Mouse (Mus musculus): ENCODE measurements around the gene Riox1. TPM values are rescaled to one million over a fixed set of nuclear protein-coding genes. Genes with fewer than 3 reads are reported as not detected.
A peak's percentile ranks its signal among the peaks of the same experiment; 100 is the strongest.

The Riox1 gene
- total RNA-seq, 1 experiment from 2014 or later, result 12.8 TPM

GRCm38 (mm10) chr12:83940031-83940430, 10.4 kb upstream of the Riox1 start:
- no peak for ATAC-seq (replicated peaks in 1 of 2; ENCODE audit: insufficient read depth in 1 of 2, low FRiP score in 2 of 2, low TSS enrichment in 1 of 2, low read depth in 1 of 2, poor library complexity in 2 of 2, severe bottlenecking in 2 of 2)

- ATAC-seq (replicated peaks in 1 of 2; ENCODE audit: insufficient read depth in 1 of 2, low FRiP score in 2 of 2, low TSS enrichment in 1 of 2, low read depth in 1 of 2, poor library complexity in 2 of 2, severe bottlenecking in 2 of 2), result no peak
Measured at GRCm38 (mm10) chr12:83941938-83942337, 8.5 kb upstream of the Riox1 start.

DNA sequence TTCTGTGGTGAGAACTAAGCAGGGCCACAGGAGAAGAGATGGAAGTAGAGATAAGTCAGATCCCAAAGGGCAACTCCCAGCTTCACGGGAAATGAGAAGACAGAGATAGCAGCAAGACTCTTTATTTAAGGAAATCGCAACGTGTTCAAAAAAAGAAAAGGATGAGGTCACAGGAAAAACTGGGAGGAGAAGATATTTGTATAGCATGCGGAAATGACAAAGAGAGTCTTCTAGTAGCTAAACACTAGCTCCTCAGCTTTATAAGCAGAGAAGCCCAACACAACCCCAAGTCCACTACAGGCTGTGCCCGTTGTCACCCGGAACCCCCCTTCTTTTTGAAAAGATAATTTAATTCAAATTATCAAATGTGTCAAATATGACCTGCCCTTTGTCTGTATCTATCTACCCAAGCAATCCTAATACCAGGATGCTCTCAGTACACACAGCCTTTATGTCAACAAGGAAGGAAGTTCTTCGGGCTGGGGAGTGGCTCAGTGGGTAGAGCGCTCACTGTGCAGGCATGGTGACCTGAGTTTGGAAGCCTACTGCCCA, 3.1 kb upstream of the Riox1 start:
- ATAC-seq (replicated peaks in 1 of 2; ENCODE audit: insufficient read depth in 1 of 2, low FRiP score in 2 of 2, low TSS enrichment in 1 of 2, low read depth in 1 of 2, poor library complexity in 2 of 2, severe bottlenecking in 2 of 2), result no peak

DNA sequence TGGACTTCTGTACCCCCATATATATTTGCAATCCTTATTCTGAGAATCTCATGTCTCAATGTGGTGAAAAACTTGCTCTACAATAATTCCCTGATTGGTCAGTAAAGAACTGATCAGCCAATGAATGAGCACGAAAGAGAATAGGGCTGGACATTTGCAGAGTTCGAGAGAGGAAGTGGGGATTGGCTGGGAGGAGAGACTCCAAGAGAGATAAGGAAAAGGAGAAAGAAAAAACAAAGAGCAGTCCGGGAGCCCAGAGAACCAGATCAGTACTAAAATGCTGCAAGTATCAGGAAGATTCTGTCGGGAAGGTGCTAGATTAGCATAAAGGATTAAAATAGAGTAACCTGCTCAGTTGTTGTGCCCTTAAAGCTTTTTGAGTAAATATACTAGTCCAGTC, 1.4 kb upstream of the Riox1 start:
- ATAC-seq (replicated peaks in 1 of 2; ENCODE audit: insufficient read depth in 1 of 2, low FRiP score in 2 of 2, low TSS enrichment in 1 of 2, low read depth in 1 of 2, poor library complexity in 2 of 2, severe bottlenecking in 2 of 2), result no peak

GRCm38 (mm10) chr12:83949776-83950492, 474 bp upstream of the Riox1 start:
- ATAC-seq (replicated peaks in 1 of 2; ENCODE audit: insufficient read depth in 1 of 2, low FRiP score in 2 of 2, low TSS enrichment in 1 of 2, low read depth in 1 of 2, poor library complexity in 2 of 2, severe bottlenecking in 2 of 2), result peak in 1 of 2 experiments; percentile 44; a peak in 2 of 4 replicates

DNA sequence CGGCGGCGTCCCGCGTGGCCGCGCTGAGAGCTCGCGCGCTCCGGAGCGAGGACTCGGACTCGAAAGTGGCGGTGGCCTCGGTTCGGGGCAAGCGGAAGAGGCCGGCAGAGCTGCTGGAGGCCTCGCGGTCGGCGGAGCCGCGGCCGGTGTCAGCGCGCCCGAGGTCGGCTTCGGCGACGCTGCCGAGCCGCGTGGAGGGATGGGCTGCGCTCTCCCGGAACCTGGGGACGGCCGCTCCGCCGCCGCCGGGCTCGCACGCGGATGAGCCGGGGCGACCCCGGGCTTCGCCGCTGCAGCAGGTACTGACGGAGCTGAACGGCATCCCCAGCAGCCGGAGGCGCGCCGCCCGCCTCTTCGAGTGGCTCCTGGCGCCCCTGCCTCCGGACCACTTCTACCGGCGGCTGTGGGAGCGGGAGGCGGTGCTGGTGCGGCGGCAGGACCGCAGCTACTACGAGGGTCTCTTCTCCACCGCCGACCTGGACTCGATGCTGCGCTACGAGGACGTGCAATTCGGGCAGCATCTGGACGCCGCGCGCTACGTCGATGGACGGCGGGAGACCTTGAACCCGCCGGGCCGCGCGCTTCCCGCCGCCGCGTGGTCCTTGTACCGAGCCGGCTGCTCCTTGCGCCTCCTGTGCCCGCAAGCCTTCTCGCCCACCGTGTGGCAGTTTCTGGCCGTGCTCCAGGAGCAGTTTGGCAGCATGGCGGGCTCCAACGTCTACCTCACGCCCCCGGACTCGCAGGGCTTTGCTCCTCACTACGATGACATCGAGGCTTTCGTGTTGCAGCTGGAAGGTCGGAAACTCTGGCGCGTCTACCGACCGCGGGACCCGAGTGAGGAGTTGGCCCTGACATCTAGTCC, 663 bp downstream of the Riox1 start:
- peak in 1 of 2 experiments; percentile 16; a peak in 1 of 4 replicates for ATAC-seq (replicated peaks in 1 of 2; ENCODE audit: insufficient read depth in 1 of 2, low FRiP score in 2 of 2, low TSS enrichment in 1 of 2, low read depth in 1 of 2, poor library complexity in 2 of 2, severe bottlenecking in 2 of 2)

DNA sequence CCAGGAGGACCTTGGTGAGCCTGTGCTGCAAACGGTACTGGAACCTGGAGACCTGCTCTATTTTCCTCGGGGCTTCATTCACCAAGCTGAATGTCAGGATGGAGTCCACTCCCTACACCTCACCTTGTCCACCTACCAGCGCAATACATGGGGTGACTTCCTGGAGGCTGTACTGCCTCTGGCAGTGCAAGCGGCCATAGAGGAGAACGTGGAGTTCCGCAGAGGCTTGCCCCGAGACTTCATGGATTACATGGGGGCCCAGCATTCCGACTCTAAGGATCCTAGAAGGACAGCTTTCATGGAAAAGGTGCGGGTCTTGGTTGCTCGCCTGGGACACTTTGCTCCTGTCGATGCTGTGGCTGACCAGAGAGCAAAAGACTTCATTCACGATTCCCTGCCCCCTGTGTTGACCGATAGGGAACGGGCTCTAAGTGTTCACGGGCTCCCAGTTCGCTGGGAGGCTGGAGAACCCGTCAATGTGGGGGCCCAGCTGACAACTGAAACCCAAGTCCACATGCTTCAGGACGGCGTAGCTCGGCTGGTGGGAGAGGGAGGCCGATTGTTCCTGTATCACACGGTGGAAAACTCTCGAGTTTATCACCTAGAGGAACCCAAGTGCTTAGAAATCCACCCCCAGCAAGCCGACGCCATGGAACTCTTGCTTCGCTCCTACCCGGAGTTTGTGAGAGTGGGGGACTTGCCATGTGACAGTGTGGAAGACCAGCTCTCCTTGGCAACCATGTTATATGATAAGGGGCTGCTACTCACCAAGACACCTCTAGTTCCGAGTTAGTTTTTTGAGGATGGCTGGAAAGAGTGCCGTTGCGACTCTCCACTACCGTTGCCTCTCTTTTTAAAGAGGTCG, 1.5 kb downstream of the Riox1 start:
- no peak for ATAC-seq (replicated peaks in 1 of 2; ENCODE audit: insufficient read depth in 1 of 2, low FRiP score in 2 of 2, low TSS enrichment in 1 of 2, low read depth in 1 of 2, poor library complexity in 2 of 2, severe bottlenecking in 2 of 2)

DNA sequence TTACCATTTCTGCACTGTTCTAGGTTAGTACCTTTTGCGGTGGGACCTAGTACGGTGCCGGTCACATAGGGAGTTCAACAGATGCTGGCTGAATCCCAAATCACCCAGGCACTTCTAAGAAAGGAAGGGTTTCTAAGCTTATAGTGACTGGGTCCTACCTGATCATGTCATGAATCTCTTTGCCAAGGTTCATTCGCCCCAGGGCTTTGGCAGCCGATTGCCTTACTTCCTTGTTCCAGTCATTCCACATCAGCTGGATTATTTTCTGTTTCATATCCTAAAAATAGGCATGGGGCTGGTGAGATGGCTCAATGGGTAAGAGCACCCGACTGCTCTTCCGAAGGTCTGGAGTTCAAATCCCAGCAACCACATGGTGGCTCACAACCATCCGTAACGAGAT, 7.9 kb downstream of the Riox1 start:
- ATAC-seq (replicated peaks in 1 of 2; ENCODE audit: insufficient read depth in 1 of 2, low FRiP score in 2 of 2, low TSS enrichment in 1 of 2, low read depth in 1 of 2, poor library complexity in 2 of 2, severe bottlenecking in 2 of 2), result no peak

DNA sequence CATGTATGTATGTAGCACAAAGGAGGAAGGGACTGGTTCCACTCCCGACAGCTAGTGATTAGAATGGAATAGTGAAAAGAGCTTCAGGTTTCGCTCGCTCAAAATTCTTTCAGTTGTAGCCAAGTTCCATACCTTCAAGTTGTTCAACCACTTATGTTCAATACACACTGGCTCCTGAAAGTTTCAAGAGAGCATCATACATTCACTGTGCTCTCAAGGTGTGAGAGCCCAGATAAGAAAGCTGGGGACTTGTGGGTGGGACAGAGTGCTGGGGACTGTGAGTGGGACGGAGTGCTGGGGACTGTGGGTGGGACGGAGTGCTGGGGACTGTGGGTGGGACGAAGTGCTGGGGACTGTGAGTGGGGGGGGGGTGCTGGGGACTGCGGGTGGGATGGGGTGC, 14.8 kb downstream of the Riox1 start:
- no peak for ATAC-seq (replicated peaks in 1 of 2; ENCODE audit: insufficient read depth in 1 of 2, low FRiP score in 2 of 2, low TSS enrichment in 1 of 2, low read depth in 1 of 2, poor library complexity in 2 of 2, severe bottlenecking in 2 of 2)

GRCm38 (mm10) chr12:83972117-83972516, 21.7 kb downstream of the Riox1 start:
- ATAC-seq (replicated peaks in 1 of 2; ENCODE audit: insufficient read depth in 1 of 2, low FRiP score in 2 of 2, low TSS enrichment in 1 of 2, low read depth in 1 of 2, poor library complexity in 2 of 2, severe bottlenecking in 2 of 2), result peak; percentile 75 to 76

DNA sequence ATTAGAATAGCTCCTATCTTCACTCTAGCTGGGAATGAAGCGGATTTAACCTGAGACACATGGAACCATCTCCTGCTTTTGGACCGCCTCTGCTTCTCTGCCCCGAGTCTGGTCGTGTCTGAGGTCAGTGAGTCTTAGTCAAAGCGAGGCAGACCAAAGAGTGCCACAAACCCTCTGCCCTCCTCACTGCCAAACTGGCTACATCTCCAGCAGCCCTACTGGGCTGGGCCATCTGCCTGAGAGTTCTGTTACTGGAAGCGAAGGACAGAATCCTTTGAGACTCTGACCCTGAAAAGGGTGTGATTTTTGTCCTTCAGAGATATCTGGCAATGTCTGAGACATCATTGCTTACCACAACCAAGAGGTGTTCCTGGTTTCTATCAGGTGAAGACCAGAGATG, 28.5 kb downstream of the Riox1 start:
- no peak for ATAC-seq (replicated peaks in 1 of 2; ENCODE audit: insufficient read depth in 1 of 2, low FRiP score in 2 of 2, low TSS enrichment in 1 of 2, low read depth in 1 of 2, poor library complexity in 2 of 2, severe bottlenecking in 2 of 2)

- no peak for ATAC-seq (replicated peaks in 1 of 2; ENCODE audit: insufficient read depth in 1 of 2, low FRiP score in 2 of 2, low TSS enrichment in 1 of 2, low read depth in 1 of 2, poor library complexity in 2 of 2, severe bottlenecking in 2 of 2)
Measured at GRCm38 (mm10) chr12:83981615-83982014, 31.2 kb downstream of the Riox1 start.

DNA sequence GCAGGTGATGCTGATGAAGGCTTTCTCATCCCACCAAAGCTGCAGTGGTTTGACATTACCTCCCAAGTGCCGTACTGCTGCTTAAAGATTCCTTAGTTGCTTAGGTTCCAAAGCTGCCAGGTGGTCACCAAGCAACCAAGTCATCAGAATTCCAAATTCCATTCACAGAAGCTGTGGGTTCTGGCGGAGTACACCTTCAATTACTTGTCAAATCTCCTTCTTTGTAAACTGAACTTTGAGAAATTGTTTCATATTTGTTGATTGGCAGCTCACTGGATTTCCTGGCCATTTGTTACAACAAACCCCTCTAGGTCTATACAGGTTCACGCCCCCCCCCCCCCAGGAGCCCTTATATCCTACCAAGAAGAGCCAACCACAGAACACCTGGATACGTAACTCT, 34.3 kb downstream of the Riox1 start, which contains the start of gene Heatr4:
Gene Heatr4 (minus strand): TSS at position 101 of the 400 bp plus-strand sequence.
- no peak for ATAC-seq (replicated peaks in 1 of 2; ENCODE audit: insufficient read depth in 1 of 2, low FRiP score in 2 of 2, low TSS enrichment in 1 of 2, low read depth in 1 of 2, poor library complexity in 2 of 2, severe bottlenecking in 2 of 2)

- no peak for ATAC-seq (replicated peaks in 1 of 2; ENCODE audit: insufficient read depth in 1 of 2, low FRiP score in 2 of 2, low TSS enrichment in 1 of 2, low read depth in 1 of 2, poor library complexity in 2 of 2, severe bottlenecking in 2 of 2)
Measured at GRCm38 (mm10) chr12:83987242-83987582, 36.8 kb downstream of the Riox1 start.

DNA sequence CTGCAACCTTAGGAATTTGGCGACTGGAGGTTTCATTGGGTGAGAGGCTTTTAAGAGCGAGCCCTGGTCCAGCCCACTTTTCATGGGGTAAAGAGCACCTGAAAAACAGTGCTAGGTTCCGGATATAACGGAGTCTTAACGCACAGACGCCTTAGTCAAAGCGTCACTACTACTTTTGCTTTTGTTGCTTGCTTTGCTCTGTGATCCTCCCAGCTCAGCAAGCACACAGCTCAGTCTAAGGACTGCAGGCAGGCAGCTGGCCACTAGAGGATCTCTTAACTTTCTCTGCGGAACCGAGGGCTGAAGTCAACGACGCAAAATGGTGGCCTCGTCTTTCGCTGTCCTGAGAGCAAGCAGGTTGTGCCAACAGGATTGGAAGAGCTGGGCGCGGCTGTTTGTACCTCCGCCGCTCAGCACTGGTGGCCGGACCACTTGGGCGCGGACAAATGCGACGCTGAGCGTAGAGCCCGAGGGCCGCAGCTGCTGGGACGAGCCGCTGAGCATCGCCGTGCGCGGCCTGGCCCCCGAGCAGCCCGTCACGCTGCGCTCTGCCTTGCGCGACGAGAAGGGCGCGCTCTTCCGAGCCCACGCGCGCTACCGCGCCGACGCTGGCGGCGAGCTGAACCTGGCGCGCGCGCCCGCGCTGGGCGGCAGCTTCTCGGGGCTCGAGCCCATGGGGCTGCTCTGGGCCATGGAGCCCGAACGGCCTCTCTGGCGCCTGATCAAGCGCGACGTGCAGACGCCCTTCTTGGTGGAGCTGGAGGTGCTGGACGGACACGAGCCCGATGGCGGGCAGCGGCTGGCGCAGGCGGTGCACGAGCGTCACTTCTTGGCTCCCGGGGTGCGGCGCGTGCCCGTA, 37.4 kb downstream of the Riox1 start, which contains the start of gene Acot2:
Gene Acot2 (plus strand): TSS at position 279 of the 859 bp plus-strand sequence.
- peak; percentile 94 to 96 for ATAC-seq (replicated peaks in 1 of 2; ENCODE audit: insufficient read depth in 1 of 2, low FRiP score in 2 of 2, low TSS enrichment in 1 of 2, low read depth in 1 of 2, poor library complexity in 2 of 2, severe bottlenecking in 2 of 2)

- no peak for ATAC-seq (replicated peaks in 1 of 2; ENCODE audit: insufficient read depth in 1 of 2, low FRiP score in 2 of 2, low TSS enrichment in 1 of 2, low read depth in 1 of 2, poor library complexity in 2 of 2, severe bottlenecking in 2 of 2)
Measured at GRCm38 (mm10) chr12:83988483-83988882, 38.1 kb downstream of the Riox1 start.
